Mouse (Mus musculus) spleen, adult 2 months (tissue): ENCODE measurements at regions not wholly inside any gene's neighbourhood (a gene's known extent, or its start where the extent isn't known, plus 50 kb on each side); places are given as distances from the start of the nearest gene placed in this dataset.

Experiments used
- CTCF ChIP-seq: fragments of 200-500 bp; IDR thresholded peaks from 2 replicates; pipeline ENCODE4 v1.5.1; 2011; ENCODE audit warnings: mild to moderate bottlenecking, inconsistent platforms; ENCODE audit not compliant: insufficient read depth, insufficient read length, insufficient replicate concordance; ENCODE audit errors: extremely low read depth
- POLR2A ChIP-seq: fragments of 200-500 bp; IDR thresholded peaks from 2 replicates; pipeline ENCODE4 v1.6.1; 2011; ENCODE audit warnings: low read depth, low read length, inconsistent platforms

GRCm38 (mm10) chr16:70091963-70092362, 221.8 kb upstream of the Gbe1 start:
- TF ChIP-seq CTCF (no peak), POLR2A (no peak)
